Mouse (Mus musculus) adrenal gland, postnatal 36 days (tissue): Measurements from ENCODE around the gene Fli1. TPM values are rescaled to one million over a fixed set of nuclear protein-coding genes. Genes with fewer than 3 reads are reported as not detected.
A peak's percentile ranks its signal among the peaks of the same experiment; 100 is the strongest.

ENCODE experiments used
- DNase-seq, 2 experiments: peaks; one replicate each; pipeline ENCODE4 v3.0.0; 2021; ENCODE audit warnings: mixed read lengths in 1 of 2
- total RNA-seq, 2 experiments: library from RNA; stranded (reverse); gene quantifications; 2 replicates each; pipeline ENCODE4 v1.2.3; 2021

The Fli1 gene
- total RNA-seq, 2 experiments from 2014 or later: 15.4 to 15.5 TPM

DNA sequence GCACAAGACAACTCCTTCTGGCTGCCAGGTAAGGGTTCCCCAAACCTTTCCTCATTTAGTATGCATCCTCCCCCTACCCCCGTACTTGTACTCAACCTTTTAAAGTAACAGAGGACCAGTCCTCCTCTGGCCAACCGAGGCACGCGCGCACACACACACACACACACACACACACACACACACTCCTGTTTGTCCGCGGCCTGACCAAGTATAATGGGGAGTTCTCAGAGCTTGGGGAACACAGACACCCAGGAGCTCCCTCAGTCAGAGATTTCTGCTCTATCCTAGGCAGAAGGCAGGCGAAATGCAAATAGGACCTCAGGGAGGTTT, 134.0 kb downstream of the Fli1 start:
- no peak for DNase-seq

GRCm38 (mm10) chr9:32405191-32405925, 137.3 kb downstream of the Fli1 start:
- peak; percentile 57 to 65 for DNase-seq

DNA sequence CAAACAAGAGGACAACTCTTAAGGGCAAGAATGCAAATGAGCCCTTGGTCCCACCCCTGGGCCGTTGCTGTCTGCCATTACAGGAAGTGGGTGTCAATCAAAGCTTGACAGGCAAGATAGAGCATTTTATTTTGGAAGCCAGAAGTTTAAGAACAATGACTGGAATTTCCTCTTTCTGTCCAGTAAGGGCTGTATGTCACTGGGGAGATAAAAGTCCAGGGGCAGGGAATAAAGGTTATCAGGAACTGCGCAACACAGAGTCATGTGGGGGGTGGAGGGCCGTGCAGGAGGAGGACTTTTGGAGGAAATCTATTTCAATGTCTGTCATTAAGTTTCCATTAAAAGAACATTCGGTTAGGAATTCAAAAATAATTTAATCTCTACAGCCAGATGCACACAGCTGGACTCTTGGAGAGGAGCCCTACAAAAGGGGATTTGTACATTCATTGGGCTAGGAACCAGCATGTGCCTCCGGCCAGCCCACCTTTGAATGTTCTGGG, 141.9 kb downstream of the Fli1 start:
- peak; percentile 23 to 42 for DNase-seq

DNA sequence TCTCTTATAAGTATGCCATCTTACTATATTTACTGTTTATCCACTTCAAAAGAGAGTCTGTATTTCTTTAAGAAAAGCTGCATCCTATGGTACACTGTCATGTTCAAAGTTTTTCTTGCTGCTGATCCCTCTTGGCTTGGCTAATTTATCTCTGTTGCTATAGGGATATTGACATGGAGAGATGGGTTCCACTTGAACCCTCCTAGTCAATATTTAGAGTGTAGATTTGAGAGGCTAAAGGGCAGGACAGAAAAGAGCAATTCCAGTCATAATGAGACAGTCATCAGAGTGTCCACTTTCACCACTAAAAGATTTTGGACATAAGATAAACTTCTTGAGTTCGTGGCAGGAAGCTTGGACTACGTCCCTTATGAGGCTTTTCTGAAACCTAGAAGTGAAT, 142.4 kb downstream of the Fli1 start:
- DNase-seq: no peak

DNA sequence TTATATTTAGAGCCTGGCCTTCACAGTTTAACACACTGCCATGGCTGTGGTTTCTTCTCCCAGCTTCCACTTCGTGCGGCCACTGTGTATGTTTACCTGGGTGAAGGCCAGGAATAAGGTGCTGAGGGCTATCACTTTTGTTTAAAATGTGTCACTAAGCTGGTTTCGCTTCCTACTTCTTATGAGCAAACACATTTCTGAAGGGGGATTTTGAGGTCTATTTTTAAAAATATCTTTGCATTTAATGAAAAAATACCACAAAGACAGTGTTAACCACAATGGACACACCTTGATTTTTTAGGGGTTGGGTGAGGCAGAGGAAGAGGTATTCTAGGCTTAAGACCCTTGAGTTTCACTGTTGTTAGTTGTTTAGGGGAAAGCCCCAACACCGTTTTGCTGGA, 147.9 kb downstream of the Fli1 start:
- no peak for DNase-seq

- no peak for DNase-seq
These were observed 149.9 kb downstream of the Fli1 start for GRCm38 (mm10) chr9:32392716-32393115.

DNA sequence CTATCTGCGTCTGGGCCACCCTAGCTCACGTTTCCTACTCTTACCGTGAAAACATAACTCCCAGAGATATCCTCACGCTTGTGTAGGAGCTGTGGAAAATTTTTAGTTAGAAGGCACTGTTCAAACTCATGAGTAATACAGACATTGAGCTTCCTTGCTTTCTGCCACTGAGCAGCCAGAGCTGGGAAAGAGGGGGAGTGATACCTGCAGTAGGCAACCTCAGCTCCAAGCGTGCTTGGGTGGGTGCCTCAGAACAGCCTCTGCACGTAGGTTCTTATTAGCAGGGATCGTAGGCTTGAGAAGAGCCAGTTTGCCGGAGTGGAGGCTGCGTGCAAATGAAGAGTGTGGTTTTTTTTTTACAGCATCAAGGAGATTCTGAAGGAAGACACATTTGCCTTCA, 151.0 kb downstream of the Fli1 start:
- DNase-seq: no peak

DNA sequence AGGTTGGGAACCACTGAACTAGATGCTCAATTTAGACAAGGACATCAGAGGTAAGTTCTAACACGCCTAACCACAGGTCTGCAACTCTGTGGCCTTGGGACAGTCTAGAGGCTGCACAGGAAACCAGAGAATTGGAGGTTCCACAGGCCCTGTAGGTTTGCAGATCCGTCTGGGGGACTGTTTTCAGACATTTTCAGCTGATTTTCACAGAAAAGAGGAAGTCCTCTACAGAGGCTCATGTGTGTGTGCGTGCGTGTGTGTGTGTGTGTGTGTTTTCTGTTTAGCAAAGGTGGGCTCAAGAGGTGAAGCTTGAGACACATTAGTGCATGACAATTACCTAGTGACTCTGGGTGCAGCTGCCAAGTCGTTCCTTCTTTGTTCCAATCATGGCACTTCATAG, 151.6 kb downstream of the Fli1 start:
- DNase-seq: no peak

- no peak for DNase-seq
These were observed 154.5 kb downstream of the Fli1 start for GRCm38 (mm10) chr9:32388120-32388519.

DNA sequence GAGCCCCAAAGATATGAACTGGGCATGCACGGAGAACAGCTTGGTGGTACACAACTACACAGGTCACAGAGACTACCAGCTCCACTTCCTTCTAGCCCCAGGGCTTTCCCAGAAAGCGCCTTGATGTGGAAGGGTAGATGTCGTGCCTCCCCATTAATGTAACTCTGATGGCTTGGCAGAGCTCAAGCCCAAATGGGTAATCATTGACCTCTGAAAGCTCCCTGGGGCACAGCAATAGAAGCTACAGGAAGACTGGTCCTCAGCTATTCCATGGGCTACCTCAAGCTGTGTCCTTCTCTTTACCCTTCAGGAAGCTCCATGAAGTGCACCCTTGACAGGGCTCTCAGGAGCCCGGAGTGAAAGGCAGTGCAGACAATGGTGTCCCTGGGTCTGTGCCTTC, 157.8 kb downstream of the Fli1 start:
- DNase-seq: no peak

DNA sequence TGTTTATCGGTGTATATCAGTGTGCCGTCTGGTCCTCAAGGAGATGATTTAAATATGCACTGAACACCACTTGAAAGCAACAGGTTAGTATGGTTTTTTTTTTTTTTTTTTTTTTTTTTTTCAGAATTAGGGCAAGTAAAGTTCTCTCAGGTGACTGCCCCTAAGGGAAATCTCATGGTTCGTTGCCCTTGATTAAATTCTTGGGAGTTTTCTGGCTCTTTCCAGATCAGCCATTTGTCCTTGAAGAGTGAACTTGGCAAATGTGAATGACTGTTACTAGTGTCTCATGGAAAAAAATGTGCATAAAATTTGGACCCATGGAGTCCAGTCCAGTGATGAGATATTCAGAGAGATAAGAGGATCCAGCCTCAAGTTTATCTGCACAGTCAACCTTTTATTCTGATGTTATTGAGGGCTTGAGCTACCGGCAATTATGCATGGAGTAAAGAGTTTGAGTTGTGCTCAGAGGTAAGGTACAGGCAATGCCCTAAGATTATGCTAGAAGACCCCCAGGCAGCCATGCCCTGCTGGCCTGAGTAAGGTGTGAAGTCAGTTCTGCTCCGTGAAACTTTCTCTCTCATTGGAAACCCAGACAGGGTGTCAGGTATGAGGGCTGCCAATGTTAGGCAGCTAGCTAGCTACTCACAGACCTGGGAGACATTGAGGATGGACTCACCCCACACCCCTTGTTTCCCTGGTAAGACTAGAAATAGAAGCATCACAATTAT, 165.6 kb downstream of the Fli1 start:
- no peak for DNase-seq

- no peak for DNase-seq
These were observed 166.6 kb downstream of the Fli1 start for GRCm38 (mm10) chr9:32376031-32376430.

DNA sequence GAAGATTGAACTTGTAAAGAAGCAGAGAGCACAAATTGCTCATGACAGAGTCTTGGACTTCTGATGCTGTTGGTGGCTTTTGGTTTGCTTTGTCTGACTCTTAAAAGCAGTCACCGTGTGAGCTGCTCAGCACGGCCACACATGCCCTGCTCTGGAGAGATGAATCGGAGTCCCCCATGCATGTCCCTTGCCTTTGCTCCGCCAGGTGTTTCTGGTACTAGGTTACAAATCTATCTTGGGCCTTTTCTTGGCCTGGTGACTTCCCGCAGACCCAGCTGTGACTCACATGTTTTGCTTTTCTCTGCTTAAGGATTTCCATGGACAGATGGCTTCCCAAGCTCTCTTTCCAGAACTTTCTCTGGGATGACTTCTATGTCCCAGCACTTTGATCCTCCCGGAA, 169.0 kb downstream of the Fli1 start:
- no peak for DNase-seq

Other genes starting within 250 kb of the Fli1 start
- 1 to 10 TPM in 1 of 2 experiments, under 1 TPM in 1; 0.36 to 1.1 TPM for gene Kcnj5, start 198.5 kb downstream of the Fli1 start, total RNA-seq
- not detected for gene Kcnj1, start 170.4 kb downstream of the Fli1 start, total RNA-seq
- 10 to 100 TPM; 28.6 to 36.8 TPM for gene Ets1, start 93.4 kb upstream of the Fli1 start, total RNA-seq